Mouse (Mus musculus) spleen, adult 12 weeks (tissue): ENCODE measurements around the gene Vsx2.

Source experiments
- DNase-seq: peaks from one replicate; pipeline ENCODE4 v3.0.0; 2022; ENCODE audit warnings: low spot score

Gene Vsx2

DNA sequence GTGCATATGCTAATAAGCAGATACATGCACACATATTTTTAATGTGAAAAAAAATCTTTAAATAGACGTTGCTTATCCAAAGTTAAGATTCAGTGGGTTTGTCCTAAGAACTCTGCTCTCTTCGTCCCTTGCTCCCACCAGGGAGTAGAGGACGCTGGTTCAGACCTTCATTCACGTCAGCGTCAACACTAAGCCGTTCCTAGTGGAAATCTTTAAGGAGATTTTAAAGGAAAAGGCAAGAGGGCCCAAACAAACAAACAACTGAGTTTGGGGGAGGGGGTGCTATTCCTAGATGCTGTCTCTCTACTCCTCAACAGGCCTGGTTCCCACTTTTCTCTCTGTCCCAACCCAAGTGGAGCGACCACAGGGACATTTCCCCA is 2.8 kb downstream of the Vsx2 start:
- no peak for DNase-seq

DNA sequence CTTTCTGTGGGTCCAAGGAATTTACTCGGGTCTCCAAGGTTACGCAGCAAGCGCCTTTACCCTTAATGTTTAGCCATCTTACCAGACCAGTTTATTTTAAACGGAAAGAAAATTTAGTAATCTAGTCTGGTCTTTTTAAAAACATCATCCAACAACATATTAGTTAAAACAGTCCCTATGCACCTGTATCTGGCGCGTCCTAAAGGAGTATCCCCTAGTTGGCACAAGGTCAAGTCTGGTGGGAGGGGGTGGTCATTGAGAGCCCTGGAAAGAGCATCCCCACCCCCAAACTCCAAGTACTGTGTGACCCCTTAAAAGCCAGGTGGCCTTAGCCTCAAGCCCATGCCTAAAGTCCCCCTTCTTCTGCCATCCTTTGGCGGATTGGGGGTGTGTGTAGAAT is 3.5 kb downstream of the Vsx2 start:
- no peak for DNase-seq

DNA sequence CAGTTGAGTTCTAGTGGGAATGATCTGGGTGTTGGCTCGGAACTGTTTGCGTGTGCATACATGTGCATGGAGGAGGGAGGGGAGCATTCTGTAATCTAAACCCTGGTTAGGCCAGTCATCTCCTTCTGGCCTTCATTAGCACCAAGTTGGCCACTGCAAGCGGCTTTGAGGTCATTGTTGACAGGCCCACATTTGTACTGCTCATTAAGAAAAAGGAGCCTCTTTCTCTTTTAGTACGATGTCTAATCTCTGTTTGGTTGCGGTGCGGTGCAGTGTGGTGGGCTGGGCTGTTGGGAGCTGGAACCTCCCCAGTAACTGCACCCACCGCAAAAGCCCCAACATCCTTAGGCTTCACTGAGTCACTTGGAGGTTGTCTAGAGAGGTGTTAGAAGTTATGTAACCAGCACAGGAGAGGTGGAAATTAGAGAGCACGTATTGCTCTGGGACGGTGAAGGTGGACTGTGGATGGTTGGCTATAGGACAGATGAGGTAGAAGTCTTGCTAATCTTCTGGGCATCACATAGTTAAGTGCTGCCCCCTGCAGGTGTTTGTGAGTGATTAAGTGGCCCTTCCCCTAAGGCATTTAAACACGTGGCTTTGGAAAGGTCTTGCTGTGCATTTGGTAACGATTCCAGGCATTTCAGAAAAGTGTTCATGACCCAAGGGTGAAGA is 8.3 kb downstream of the Vsx2 start:
- no peak for DNase-seq

DNA sequence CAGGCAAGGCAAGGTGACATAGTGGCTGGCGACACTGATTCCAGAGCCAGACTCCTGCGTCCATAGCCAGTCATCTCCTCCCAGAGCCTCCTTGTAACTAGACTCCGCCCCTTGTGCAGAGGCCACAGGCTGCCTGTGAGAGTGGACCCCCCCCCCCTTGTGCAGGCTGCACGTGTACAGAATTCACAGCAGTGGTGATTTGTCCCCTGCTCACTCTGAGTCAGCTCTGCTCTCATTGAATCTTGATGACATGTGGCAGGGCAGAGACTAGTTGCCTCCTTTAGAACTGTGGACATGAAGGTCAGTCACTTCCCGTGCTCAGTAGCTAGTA is 8.8 kb downstream of the Vsx2 start:
- DNase-seq, result no peak

DNA sequence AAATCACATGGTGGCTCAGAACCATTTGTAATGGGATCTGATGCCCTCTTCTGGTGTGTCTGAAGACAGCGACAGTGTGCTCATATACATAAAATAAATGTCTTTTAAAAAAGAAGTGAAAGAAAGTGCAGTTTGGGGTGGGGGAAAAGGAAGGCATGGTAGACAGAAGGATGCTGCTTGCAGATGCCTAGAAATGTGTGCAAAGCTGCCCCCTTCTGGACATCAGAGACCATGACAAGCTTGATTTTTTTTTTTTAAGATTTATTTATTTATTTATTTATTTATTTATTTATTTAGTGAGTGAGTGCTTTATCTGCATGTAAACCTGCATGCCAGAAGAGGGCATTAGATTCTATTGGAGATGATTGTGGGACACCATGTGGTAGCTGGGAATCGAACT is 11.7 kb downstream of the Vsx2 start:
- no peak for DNase-seq

DNA sequence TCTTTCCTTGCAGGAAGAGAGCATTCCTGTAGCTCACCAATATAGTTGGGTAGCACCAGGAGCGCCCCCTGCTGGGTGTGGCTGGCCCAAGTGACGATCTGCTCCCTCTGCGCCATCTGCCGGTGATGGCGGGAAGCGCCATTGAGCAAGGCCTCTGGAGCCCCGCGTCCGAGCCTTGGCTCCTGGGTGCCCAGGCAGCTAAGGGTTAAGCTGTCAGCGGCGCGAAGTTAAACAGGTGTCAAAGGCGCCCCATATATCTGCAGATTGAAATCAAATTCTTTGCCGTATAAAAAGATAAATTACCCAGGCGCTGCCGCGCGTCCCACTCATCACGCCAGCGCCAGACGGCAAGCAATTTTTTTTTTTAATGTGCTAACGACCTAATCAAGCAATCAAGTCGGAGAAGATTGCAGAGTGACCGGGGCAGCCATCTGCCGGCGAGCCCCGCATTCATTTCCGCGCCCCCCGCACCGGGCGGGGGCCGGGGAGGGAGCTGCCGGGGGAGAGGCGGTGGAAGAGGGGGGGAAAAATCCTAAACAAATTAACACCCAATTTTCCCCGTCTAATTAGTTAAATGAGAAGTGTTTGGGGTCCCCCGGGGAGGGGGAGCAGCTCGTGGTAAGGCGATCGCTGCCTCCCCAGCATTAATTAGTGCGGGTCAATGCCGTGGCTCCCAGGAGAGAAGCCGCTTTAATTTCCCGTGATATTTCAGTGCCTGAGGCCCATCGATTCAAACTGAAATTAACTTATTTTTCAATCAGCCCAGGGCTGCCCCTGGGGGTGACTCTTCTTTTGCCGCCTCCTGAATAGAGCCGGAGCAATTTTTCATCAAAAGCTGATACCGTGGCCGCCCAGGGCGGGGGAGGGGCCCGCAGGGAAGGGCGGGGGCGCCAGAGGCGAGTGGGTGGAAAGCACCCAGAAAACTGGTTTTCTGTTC is 20.5 kb downstream of the Vsx2 start:
- peak; percentile 84 for DNase-seq

DNA sequence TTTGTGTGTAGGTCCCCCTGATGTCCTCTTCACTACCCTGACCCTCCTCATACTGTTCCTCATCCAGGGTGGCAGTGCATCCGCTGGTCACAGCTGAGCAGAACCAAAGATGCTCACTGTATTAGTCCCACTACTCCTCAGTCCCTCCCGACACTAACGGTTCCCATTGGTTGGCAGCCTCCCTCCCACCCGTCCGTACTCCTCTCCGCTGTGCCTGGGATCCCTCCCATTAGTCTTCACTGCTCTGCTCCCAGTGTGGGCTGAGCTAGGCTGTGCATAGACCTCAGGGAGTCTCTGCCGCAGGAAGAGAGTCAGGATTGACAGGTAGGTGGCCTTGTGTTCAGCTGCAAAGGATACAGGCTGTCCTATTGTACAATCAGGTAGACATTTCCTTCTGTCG is 28.8 kb downstream of the Vsx2 start:
- no peak for DNase-seq

DNA sequence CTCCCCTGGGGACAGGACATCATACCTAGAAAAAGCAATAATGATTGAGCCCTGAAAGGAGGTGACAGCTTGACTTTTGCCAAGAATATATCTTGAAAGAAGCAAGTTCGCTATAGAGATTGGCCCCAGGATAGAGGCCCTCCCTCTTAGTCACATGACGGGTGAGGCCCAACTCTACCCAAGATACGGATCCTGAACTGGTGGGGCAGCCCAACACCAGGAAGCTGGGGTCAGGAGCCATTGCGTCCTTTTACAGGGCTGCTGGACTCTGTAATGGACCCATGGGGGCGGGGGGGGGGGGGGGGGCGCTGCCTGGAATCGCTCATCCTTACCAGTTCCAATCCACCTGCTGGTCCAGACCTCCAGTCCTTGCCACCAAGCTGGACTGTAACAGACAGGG is 34.4 kb downstream of the Vsx2 start:
- no peak for DNase-seq

DNA sequence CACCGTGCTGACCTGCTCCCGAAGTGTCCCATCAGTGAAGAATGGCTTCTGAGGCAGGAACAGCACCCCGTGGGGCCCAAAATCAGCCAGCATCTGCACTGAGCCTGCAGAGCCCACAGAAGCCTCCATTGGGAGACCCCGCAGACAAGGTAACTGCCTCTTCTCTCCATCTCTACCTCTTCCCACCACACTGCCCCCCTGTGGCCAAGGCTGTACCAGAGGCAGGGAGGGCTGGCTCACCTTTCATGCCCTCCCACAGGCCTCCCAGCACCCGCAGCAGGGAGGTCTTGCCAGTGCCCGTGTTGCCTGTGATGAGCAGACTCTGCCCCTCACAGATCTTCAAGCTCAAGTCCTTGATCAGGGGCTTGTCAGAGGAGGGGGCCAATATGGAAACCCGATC is 36.3 kb downstream of the Vsx2 start:
- DNase-seq, result no peak

DNA sequence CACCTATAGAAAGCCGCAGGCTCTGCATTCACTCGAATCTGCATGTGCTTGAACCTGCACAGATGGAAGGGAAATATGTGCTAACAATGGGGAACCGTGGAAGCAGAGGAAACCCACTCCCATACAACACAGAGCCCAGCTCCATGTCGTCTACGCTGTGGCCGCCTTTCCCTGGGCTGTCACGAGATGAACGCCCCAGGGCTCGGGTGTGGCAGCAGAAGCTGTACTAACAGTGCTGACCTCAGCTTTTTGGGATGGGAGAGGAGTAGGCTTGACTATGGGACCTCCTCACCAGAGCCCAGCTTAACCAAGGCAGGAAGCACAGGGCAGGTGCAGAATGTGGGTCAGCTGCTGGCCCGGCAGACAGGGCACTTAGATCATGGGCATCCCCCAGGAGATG is 42.2 kb downstream of the Vsx2 start:
- DNase-seq, result no peak

DNA sequence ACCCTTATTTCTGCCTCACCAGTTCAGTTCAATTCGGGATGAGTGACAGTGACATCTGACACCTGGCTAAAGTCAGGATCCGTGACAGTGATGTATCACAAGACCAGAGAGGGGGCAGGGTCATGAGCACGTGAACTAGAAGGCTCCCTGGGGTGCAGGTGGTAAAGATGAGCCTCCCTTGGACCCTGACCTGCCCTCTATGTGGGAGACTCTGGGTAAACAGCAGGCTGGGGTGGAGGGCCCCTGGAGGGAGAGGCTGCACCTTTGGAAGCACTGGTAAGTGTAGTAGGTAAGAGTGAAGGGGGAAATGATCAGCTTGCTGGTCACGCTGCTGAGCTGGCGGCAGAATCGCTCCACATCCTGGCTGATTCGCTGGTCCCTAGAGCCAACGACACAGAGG is 43.0 kb downstream of the Vsx2 start:
- no peak for DNase-seq

DNA sequence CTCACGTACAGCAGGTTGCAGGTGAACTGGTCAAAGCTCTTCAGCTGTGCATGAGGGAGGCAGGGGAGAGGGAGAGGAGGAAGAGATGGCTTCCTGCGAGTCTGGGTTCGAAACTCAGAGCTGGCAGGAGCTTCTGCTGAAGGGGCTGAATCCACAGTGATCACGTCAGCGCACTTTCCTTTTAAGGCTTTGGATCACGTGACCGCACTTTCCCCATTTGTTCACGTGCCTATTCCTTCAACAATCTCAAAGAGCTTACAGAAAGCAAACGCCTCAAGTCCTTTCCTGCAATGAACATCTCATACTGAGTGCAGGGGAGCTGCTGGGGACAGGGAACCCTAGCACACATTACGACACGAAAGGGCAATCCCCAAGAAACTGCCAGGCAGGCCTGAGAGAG is 44.4 kb downstream of the Vsx2 start:
- no peak for DNase-seq

DNA sequence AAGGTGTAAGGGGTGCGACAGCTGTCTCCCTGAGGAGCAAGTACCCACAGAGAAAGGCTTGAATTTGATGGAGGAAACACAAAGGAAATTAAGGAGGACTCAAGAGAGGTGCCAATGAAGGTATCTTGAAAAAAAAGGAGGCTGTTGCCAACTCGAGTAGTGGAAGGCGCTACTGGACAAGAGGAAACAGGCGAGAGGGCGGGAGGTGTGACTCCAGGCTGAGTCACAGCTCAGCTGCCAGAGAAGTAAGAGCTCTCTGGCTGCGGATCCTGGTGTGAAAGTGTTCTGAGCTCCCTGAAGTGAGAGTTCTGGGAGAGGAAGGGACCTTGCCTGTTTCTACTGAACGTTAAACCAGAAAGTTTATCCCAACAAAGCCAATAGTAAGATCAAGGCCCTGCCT is 45.0 kb downstream of the Vsx2 start:
- DNase-seq, result no peak

DNA sequence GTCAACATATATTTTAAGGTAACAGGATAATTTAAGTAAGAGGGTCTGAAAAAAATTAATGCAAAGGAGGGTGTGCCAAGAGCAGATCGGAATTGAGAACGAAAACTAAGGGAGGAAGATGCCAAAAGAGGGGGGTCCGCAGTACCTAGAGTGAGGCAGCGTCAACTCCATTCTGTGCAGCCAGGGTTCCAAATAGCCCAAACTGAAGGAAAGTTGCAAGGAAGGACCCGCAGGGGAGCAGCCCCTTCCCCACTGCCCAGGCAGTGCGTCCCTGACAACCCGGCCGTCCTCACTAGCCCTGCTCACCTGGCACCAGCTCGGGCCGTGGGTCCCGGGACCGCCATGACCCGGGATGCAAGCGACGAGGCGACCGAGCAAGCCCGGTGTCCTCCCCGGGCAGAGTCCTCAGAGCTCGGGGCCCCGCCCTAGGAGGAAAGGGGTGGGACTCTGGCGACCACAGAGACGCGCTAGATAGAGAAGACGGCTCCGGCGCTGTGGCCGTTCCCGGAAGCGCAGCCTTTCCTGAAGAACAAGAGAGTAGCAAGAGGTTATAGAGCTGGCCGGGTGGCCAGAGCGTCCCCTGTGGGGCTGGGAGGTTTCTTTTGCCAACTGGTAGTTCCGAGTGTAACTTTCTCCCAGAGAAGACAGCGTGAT is 47.5 kb downstream of the Vsx2 start, which contains the start of gene Abcd4:
Abcd4 (minus strand) TSS at position 437 of the 654 bp plus-strand sequence.
- DNase-seq, result peak; percentile 84

DNA sequence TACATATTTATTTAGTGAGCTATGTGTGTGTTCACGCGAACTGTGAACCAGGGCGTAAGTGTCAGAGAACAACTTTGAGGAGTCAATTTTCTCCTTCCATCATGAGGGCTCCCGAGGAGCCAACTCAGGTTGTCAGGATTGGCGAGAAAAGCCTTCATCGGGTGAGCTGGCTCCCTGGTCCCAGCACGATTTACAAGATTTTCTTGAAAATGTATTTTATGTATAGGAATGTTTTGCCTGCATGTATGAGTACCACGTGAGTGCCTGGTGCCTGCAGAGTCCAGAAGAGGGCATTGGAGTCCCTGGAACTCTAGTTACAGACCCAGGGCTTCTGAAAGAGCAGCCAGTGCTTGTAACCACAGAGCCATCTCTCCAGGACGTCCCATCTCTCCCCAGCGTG is 48.1 kb downstream of the Vsx2 start:
- no peak for DNase-seq

DNA sequence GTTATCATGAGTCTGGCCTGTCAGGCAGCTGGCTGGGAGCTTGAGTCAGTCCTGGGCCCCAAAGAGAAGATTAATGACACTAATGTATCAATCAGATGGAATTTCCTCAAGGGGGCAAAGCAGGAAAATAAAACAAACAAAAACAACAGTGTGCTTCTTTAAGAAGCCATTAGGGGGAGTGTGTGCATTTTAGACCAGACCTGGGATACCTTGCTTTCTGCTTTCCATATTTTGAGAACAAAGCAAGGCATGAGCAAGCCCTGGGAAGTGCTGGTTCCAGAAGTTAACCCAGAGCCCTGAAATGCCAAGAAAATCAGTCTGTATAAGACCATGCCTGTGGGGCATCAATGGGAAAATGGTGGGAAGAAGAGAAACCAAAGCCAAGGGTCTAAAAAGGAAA is 51.4 kb downstream of the Vsx2 start:
- DNase-seq, result no peak

DNA sequence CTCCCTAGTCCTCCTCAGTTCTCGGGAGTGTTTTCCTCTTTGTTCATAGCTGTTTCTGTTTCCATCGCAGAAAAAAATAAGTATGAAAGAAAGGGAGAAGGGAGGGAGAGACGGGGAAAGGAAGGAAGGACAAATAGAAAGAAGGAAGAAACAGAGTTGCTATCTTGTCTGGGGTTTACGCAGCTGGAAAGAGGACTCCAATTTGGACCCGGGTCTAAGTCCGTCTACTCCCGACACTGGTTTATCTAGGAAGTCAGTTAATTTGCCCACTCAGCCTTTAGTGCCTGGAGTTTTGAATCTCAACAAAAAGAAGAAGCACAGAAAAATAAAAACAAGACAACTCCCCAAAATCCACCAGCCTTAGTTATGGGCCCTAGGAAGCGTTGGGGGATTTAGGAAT is 55.0 kb downstream of the Vsx2 start:
- DNase-seq, result no peak

DNA sequence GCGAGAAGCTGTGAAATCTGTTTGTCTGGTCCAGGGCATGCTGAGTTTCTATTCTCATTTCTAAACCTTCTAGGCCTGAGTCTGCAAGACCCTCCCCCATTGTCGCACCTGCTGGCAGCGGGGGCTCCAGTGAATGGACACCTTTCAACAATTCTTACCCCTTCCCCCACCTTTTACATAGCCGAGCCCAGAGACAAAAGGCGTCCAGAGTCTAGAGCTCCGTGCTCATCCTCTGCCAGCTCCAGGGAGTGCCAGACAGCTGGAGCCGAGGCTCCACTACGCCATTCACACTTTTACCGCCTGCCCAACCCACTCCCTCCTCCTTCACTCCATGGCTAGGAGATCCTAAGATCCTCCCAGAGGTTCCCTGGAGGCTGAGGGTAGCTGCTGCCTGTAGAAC is 55.6 kb downstream of the Vsx2 start:
- DNase-seq, result no peak

DNA sequence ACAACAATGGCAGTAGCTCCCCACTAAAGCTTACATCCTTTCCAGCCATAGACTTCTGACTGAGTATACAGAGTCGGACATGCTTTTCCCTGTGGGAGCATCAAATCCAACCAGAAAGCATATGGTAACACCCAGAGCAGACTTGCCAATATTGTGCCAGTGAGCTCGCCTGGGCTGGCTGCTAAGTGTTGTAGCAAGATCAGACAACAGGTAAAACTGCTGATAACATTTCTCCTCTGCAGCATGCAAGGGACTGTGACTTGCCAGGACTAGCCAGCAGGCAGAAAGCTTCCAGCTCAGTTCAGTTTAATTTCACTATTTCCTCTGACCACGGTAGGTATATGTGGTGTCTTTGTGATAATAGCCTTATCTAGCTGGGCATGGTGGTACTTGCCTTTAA is 62.3 kb downstream of the Vsx2 start:
- no peak for DNase-seq

DNA sequence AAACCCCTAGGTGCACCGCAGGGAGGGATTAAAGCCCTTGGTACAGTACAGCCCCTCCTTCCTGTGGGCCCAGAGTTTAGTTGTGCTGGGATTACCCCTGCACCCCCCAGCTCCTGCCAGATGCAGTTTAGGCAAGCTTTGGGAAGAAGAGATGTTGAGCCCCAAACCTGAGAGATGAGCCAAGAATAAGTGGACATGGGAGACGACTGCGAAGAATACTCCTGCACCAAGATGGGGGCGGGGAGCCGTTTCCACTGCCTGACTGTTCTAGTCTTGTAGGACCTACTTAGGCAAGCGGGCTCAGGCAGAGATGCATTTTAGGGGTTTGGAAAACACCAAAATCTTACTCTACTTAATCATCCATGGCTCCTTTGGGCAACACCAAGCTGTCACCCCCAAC is 70.7 kb downstream of the Vsx2 start:
- no peak for DNase-seq

DNA sequence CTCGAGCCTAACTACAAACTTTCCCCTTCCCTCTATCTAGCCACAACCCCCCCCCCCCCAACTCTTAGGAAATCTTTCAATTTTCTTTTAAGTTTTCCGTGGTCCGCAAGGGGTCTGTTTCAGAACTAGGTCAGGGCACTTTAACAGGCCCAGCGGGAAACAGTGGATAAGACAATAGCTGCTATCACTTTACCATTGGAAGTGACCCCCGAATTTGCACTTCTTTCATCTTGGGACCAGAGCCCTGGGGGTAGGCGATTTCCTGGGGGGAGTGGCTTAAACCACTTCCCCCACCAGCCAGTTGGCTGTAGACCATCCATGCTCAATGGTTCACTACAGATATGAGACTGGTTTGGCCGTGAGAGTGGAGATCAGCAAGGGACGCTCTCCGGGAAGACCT is 71.1 kb downstream of the Vsx2 start, which contains the start of gene Vrtn:
Vrtn (plus strand) TSS at position 366 of the 400 bp plus-strand sequence.
- no peak for DNase-seq
